Mouse (Mus musculus): ENCODE measurements at regions not wholly inside any gene's neighbourhood (a gene's known extent, or its start where the extent isn't known, plus 50 kb on each side); places are given as distances from the start of the nearest gene placed in this dataset.
A peak's percentile ranks its signal among the peaks of the same experiment; 100 is the strongest.

GRCm38 (mm10) chr10:74848372-74848771 lies 118.6 kb upstream of the Gnaz start:
- TF ChIP-seq CTCF (IDR thresholded peaks at IDR 0.05; ENCODE audit: extremely low read depth, insufficient read depth, low read length) = peak; percentile 72
- TF ChIP-seq POLR2A (IDR thresholded peaks at IDR 0.05; ENCODE audit: extremely low read depth, insufficient read depth, low read length) = no peak
